Mouse (Mus musculus) erythroblast, embryonic 14.5 days (primary cell): Measurements from ENCODE around the gene S100a7a.

Experiments
- GATA1 ChIP-seq: IDR thresholded peaks from 2 replicates; pipeline ENCODE4 v1.6.1; 2012; ENCODE audit warnings: low read length, inconsistent platforms, mixed read lengths
- TAL1 ChIP-seq: IDR thresholded peaks from 3 replicates; pipeline ENCODE4 v1.6.1; 2012; ENCODE audit warnings: low read length, inconsistent platforms, mixed read lengths

DNA sequence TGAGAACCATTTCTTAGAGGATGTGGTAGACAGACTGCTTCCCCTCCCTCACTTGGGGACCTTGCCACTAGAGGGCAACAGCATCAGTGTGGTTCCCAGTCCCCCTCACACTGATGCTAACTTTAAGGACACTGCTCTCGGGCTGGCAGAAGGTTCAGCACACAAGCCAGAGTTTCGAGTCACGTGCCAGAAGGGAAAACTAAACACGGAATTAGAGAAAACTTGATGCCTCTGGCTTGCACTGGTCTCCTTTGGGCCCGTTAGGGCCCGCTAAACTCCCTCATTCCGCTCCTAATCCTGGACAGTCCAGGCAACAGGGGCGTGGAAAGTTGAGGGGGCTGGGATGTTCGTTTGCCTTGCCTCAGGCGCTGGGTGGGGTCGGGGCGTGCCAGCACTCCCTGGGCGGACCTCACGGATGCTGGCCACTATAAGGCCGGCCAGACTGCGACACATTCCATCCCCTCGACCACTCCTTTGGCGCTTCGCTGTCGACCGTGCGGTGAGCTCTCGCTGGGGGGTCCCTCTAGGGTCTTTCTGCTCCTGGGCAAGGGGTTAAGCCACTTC, 41.0 kb upstream of the S100a7a start, which contains the start of gene S100a6:
- no peak for TF ChIP-seq TAL1
- no peak for TF ChIP-seq GATA1
